Mouse (Mus musculus): ENCODE data around the gene Ipo11. TPM values are rescaled to one million over a fixed set of nuclear protein-coding genes. Genes with fewer than 3 reads are reported as not detected.

Gene Ipo11
- total RNA-seq, 2 experiments from 2014 or later = 19.5 to 21.7 TPM

Other genes starting within 250 kb of the Ipo11 start
- gene Dimt1, start 10.2 kb upstream of the Ipo11 start, total RNA-seq (2021) = 1 to 10 TPM; 6.9 to 7.3 TPM
- 10 to 100 TPM; 26.8 to 36.5 TPM for gene Kif2a, start 85.2 kb upstream of the Ipo11 start, total RNA-seq (2021)

All from heart, postnatal 14 days (tissue).